Mouse (Mus musculus) CH12.LX (cell line): ENCODE measurements at regions not wholly inside any gene's neighbourhood (a gene's known extent, or its start where the extent isn't known, plus 50 kb on each side); places are given as distances from the start of the nearest gene placed in this dataset.
A peak's percentile ranks its signal among the peaks of the same experiment; 100 is the strongest.

Experiments used
- DNase-seq: peaks from one replicate; pipeline ENCODE4 v3.0.0-alpha.2; 2013; ENCODE audit errors: extremely low read depth
- H3K27ac ChIP-seq: 2 replicates; pipeline ENCODE4 v1.5.1; 2012; ENCODE audit warnings: low read depth, mild to moderate bottlenecking, control low read depth, moderate library complexity; ENCODE audit not compliant: insufficient read depth
- H3K27me3 ChIP-seq: replicated peaks from 2 replicates; pipeline ENCODE3; 2012; ENCODE audit warnings: inconsistent platforms
- H3K36me3 ChIP-seq, 2 experiments: replicated peaks in 1 of 2; 2 replicates each; pipeline versions ENCODE3 to v1.6.1; 2012; ENCODE audit warnings: inconsistent platforms in 1 of 2, low read length in 1 of 2, mild to moderate bottlenecking in 1 of 2, mixed read lengths in 1 of 2, moderate library complexity in 1 of 2; ENCODE audit not compliant: control insufficient read depth in 1 of 2, insufficient read depth in 1 of 2
- H3K4me1 ChIP-seq, 2 experiments: 2 replicates each; pipeline ENCODE4 v1.6.1; 2012; ENCODE audit warnings: inconsistent platforms in 1 of 2, moderate library complexity in 1 of 2; ENCODE audit not compliant: insufficient read depth in 2 of 2, control insufficient read depth in 1 of 2
- H3K4me2 ChIP-seq: 2 replicates; pipeline ENCODE4 v1.6.1; 2012; ENCODE audit warnings: low read depth, mild to moderate bottlenecking, control low read depth; ENCODE audit not compliant: poor library complexity, insufficient read depth, severe bottlenecking
- H3K4me3 ChIP-seq, 3 experiments: fragments of 150-350 bp in 1 of 3; sonication (generic) in 1 of 3; replicated peaks in 1 of 3; 2 replicates each; pipeline versions ENCODE3 to v1.5.1; 2011 to 2012; ENCODE audit warnings: low read depth in 2 of 3, low read length in 2 of 3, mild to moderate bottlenecking in 2 of 3, moderate library complexity in 2 of 3, control low read depth in 1 of 3, improper control_type of control experiment in 1 of 3, inconsistent platforms in 1 of 3, mixed read lengths in 1 of 3; ENCODE audit not compliant: poor library complexity in 1 of 3
- H3K79me2 ChIP-seq: replicated peaks from 2 replicates; pipeline ENCODE4 v1.6.1; 2012; ENCODE audit warnings: mild to moderate bottlenecking, moderate library complexity; ENCODE audit not compliant: control insufficient read depth, poor library complexity, insufficient read depth, severe bottlenecking; ENCODE audit errors: extremely low read depth
- H3K9ac ChIP-seq: 2 replicates; pipeline ENCODE4 v1.6.1; 2012; ENCODE audit warnings: low read depth, mild to moderate bottlenecking, control low read depth, moderate library complexity; ENCODE audit not compliant: insufficient read depth
- H3K9me3 ChIP-seq: replicated peaks from 2 replicates; pipeline ENCODE3; 2012; ENCODE audit warnings: low read length, inconsistent platforms, mixed read lengths
- CHD1 ChIP-seq: IDR thresholded peaks from 2 replicates; pipeline ENCODE4 v1.6.1; 2012; ENCODE audit warnings: low read depth, low read length, improper control_type of control experiment, inconsistent platforms
- E2F4 ChIP-seq: IDR thresholded peaks from 2 replicates; pipeline ENCODE4 v1.6.1; 2011; ENCODE audit warnings: low read depth, low read length, improper control_type of control experiment; ENCODE audit not compliant: insufficient replicate concordance
- EP300 ChIP-seq: IDR thresholded peaks from 2 replicates; pipeline ENCODE4 v1.6.1; 2011; ENCODE audit warnings: low read length, improper control_type of control experiment
- ETS1 ChIP-seq: conservative IDR thresholded peaks from 2 replicates; pipeline ENCODE4 v1.6.1; 2012; ENCODE audit warnings: low read depth, mild to moderate bottlenecking, inconsistent platforms, low read length, improper control_type of control experiment, moderate library complexity
- HCFC1 ChIP-seq: IDR thresholded peaks from 2 replicates; pipeline ENCODE4 v1.6.1; 2012; ENCODE audit warnings: low read depth, mild to moderate bottlenecking, inconsistent platforms, low read length, improper control_type of control experiment
- KAT2A ChIP-seq: IDR thresholded peaks from 2 replicates; pipeline ENCODE4 v1.6.1; 2012; ENCODE audit warnings: low read length, improper control_type of control experiment, inconsistent platforms; ENCODE audit not compliant: insufficient replicate concordance
- MAZ ChIP-seq: IDR thresholded peaks from 2 replicates; pipeline ENCODE4 v1.6.1; 2012; ENCODE audit warnings: low read depth, mild to moderate bottlenecking, inconsistent platforms, low read length, improper control_type of control experiment, moderate library complexity
- MYC ChIP-seq: IDR thresholded peaks from 2 replicates; pipeline ENCODE4 v1.6.1; 2011; ENCODE audit warnings: low read depth, mild to moderate bottlenecking, improper control_type of control experiment, low read length
- NRF1 ChIP-seq: IDR thresholded peaks from 2 replicates; pipeline ENCODE4 v1.6.1; 2014; ENCODE audit warnings: low read depth, mild to moderate bottlenecking, inconsistent platforms, low read length, improper control_type of control experiment, moderate library complexity
- POLR2A ChIP-seq: IDR thresholded peaks from 2 replicates; pipeline ENCODE4 v1.6.1; 2011; ENCODE audit warnings: low read depth, mild to moderate bottlenecking, improper control_type of control experiment, low read length
- RCOR1 ChIP-seq: conservative IDR thresholded peaks from 2 replicates; pipeline ENCODE4 v1.6.1; 2012; ENCODE audit warnings: low read depth, mild to moderate bottlenecking, inconsistent platforms, low read length, improper control_type of control experiment
- SIN3A ChIP-seq: IDR thresholded peaks from 2 replicates; pipeline ENCODE4 v1.6.1; 2012; ENCODE audit warnings: low read length, improper control_type of control experiment, inconsistent platforms
- TCF12 ChIP-seq: IDR thresholded peaks from 2 replicates; pipeline ENCODE4 v1.6.1; 2014; ENCODE audit warnings: low read depth, mild to moderate bottlenecking, inconsistent platforms, low read length, improper control_type of control experiment
- ZC3H11A ChIP-seq: IDR thresholded peaks from 2 replicates; pipeline ENCODE4 v1.6.1; 2012; ENCODE audit warnings: low read depth, mild to moderate bottlenecking, inconsistent platforms, low read length, improper control_type of control experiment
- ZKSCAN1 ChIP-seq: IDR thresholded peaks from 2 replicates; pipeline ENCODE4 v1.6.1; 2012; ENCODE audit warnings: low read depth, inconsistent platforms, low read length, improper control_type of control experiment, borderline replicate concordance
- dilution Hi-C: fragments of 300-500 bp; cut with MboI; formaldehyde crosslinking; loops from 2 replicates; pipeline ENCODE4 v1.14.3; 2020; ENCODE audit warnings: low sequenced_read_pairs; ENCODE audit not compliant: extremely low pct_unique_long_range_greater_than_20kb, extremely low pct_ligation_motif_present
- in situ Hi-C: fragments of 300-500 bp; cut with MboI; formaldehyde crosslinking; loops from 3 replicates; pipeline ENCODE4 v1.14.3; 2019; ENCODE audit warnings: low sequenced_read_pairs, low pct_ligation_motif_present, low pct_unique_long_range_greater_than_20kb, mixed read lengths

DNA sequence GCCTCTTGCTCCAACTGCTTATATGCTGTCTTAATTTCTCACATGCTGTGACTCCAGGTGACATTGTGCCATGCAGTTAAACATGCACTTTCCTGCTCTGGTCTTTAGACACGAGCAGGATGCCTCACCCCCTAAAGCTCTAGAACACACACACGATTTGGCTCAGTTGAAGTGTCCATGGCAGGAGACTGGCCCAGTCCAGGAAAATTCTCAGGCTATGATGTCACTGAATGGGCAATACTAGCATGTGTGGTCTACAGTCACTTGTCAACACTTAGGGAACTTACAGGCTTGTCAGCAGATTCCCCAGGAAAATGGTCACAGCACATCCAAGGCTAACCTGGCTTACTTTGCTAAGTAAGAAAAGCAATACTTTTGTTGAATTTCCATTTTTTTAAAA lies 66.4 kb upstream of the Foxa2 start:
- TF ChIP-seq ZKSCAN1 (no peak), HCFC1 (no peak), ETS1 (no peak), NRF1 (no peak), TCF12 (no peak), RCOR1 (no peak), E2F4 (no peak), SIN3A (no peak), ZC3H11A (no peak), KAT2A (no peak), POLR2A (no peak), MAZ (no peak), EP300 (no peak), CHD1 (no peak)
- TF ChIP-seq, all 38 proteins: peak for 0
- in situ Hi-C loops = no loop called here

DNA sequence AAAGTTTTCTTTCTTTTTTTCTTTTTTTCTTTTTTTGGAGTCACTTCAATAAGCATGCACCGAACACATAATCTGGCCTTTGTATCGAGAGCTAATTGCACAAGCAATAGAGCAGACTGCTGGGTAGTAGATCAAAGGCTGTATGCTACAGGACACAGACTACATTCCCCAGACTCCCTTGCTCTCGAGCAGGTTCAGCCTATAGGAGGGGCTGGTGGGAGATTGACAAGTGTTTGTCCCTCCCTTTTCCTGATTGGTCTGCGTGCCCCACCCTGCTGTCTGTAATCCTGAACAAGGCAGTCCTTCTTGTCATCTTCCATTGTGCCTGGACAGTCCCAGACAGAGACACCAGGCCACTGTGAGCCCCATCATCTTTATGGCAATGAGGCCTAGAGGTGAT lies 67.8 kb upstream of the Foxa2 start:
- no peaks in the 10 kb centered on the region for H3K9me3 ChIP-seq
- H3K27me3 ChIP-seq = peaks cover 30% of the 10 kb centered on the region
- H3K36me3 ChIP-seq = no peaks in the 10 kb centered on the region
- peak; percentile 28 for DNase-seq
- no peaks in the 10 kb centered on the region for H3K4me1 ChIP-seq
- in situ Hi-C loops = no loop called here
- dilution Hi-C loops = no loop called here
- H3K4me2 ChIP-seq = no peak overlapping the region
- H3K9ac ChIP-seq = no peak overlapping the region
- H3K4me3 ChIP-seq = no peak overlapping the region
- no peak overlapping the region for H3K27ac ChIP-seq
- TF ChIP-seq MYC (no peak), HCFC1 (peak; percentile 88), KAT2A (peak; percentile 65; the same call in 1 of the 2 replicates)
- H3K79me2 ChIP-seq = no peaks in the 10 kb centered on the region

More for the DNA sequence above, 66.4 kb upstream of the Foxa2 start:
- dilution Hi-C loops = no loop called here
- Histone ChIP-seq H3K36me3 (no peaks in the 10 kb centered on the region), H3K9me3 (no peaks in the 10 kb centered on the region), H3K4me1 (no peaks in the 10 kb centered on the region), H3K27me3 (peaks cover 23% of the 10 kb centered on the region), H3K9ac (no peak overlapping the region), H3K4me2 (no peak overlapping the region), H3K79me2 (no peaks in the 10 kb centered on the region), H3K4me3 (no peak overlapping the region), H3K27ac (no peak overlapping the region)
- no peak for DNase-seq
